Mouse (Mus musculus) cerebellum, postnatal 36 days (tissue): ENCODE data around the gene Vmn1r132.
"Not testable (repeated sequence)": the region's sequence is repeated elsewhere in the genome, so short reads cannot be mapped to it uniquely, and the experiment has no call there.

Experiments used
- DNase-seq, 2 experiments: peaks; one replicate each; pipeline ENCODE4 v3.0.0; 2021 to 2022; ENCODE audit warnings: mixed read lengths in 2 of 2

Vmn1r132 gene

GRCm38 (mm10) chr7:21613792-21614191 lies at the start of gene Vmn1r132:
Gene Vmn1r132, plus strand, starts transcription at chr7:21614092.
- not testable (repeated sequence) for DNase-seq
